Mouse (Mus musculus) cortical plate, adult 2 months (tissue): ENCODE measurements around the gene Hcrt.

Source experiments
- CTCF ChIP-seq: fragments of 200-500 bp; IDR thresholded peaks from 2 replicates; pipeline ENCODE4 v1.5.1; 2011; ENCODE audit warnings: mild to moderate bottlenecking, control low read depth, low read length; ENCODE audit not compliant: insufficient read depth; ENCODE audit errors: extremely low read depth
- POLR2A ChIP-seq: fragments of 200-500 bp; IDR thresholded peaks from 2 replicates; pipeline ENCODE4 v1.6.1; 2011; ENCODE audit warnings: mild to moderate bottlenecking, low read length, control low read depth; ENCODE audit not compliant: insufficient read depth; ENCODE audit errors: extremely low read depth

GRCm38 (mm10) chr11:100711783-100712615, 50.7 kb downstream of the Hcrt start, which contains the start of gene Kat2a:
- TF ChIP-seq CTCF (no peak), POLR2A (peak; percentile 74)
